Mouse (Mus musculus) stomach, embryonic 16.5 days (tissue): Measurements from ENCODE around the gene Emx1. TPM values are rescaled to one million over a fixed set of nuclear protein-coding genes. Genes with fewer than 3 reads are reported as not detected.

Experiments
- ATAC-seq: fragments of 200-750 bp; cut with Nextera tagmentation; 2 replicates; pipeline ENCODE4 v1.8.0; 2017; ENCODE audit warnings: moderate number of reproducible peaks, moderate TSS enrichment; ENCODE audit not compliant: insufficient read depth, low FRiP score
- H3K27ac ChIP-seq: fragments of 300-500 bp; sonication (generic); 2 replicates; pipeline ENCODE4 v1.5.1; 2014; ENCODE audit warnings: low read length
- H3K27me3 ChIP-seq: fragments of 300-500 bp; sonication (generic); 2 replicates; pipeline ENCODE4 v1.6.1; 2014; ENCODE audit warnings: low read length, control low read depth, mixed read lengths; ENCODE audit not compliant: control insufficient read depth, insufficient read depth
- H3K36me3 ChIP-seq: fragments of 300-500 bp; sonication (generic); 2 replicates; pipeline ENCODE4 v1.6.1; 2014; ENCODE audit warnings: low read length; ENCODE audit not compliant: control insufficient read depth, insufficient read depth
- H3K4me1 ChIP-seq: fragments of 300-500 bp; sonication (generic); 2 replicates; pipeline ENCODE4 v1.6.1; 2014; ENCODE audit warnings: low read length, control low read depth, mixed read lengths; ENCODE audit not compliant: control insufficient read depth, insufficient read depth
- H3K4me2 ChIP-seq: fragments of 300-500 bp; sonication (generic); 2 replicates; pipeline ENCODE4 v1.6.1; 2014; ENCODE audit warnings: low read depth, low read length, mixed read lengths
- H3K4me3 ChIP-seq: fragments of 300-500 bp; sonication (generic); replicated peaks from 2 replicates; pipeline ENCODE4 v1.5.1; 2014; ENCODE audit warnings: mild to moderate bottlenecking, low read length
- H3K9ac ChIP-seq: fragments of 300-500 bp; sonication (generic); 2 replicates; pipeline ENCODE4 v1.6.1; 2014; ENCODE audit warnings: low read length
- H3K9me3 ChIP-seq: fragments of 300-500 bp; sonication (generic); replicated peaks from 2 replicates; pipeline ENCODE4 v1.6.1; 2016; ENCODE audit warnings: low read length, control low read depth; ENCODE audit not compliant: control insufficient read depth
- WGBS: fragments of 180-500 bp; shearing (Covaris S2); extraction: QIAGEN DNeasy Blood & Tissue Kit; methylation state at CpG from one replicate; pipeline ENCODE4 v1.1.7; 2014; 5-methylcytosine and 5-hydroxymethylcytosine counted together
- polyA plus RNA-seq: library from polyadenylated mRNA; unstranded; fragments of >200 nt; fragmentation: Nextera tagmentation; extraction: Ambion mirVana; gene quantifications from 2 replicates; pipeline ENCODE4 v1.2.1, GENCODE M21; 2015

The Emx1 gene
- polyA plus RNA-seq, 1 experiment from 2014 or later = not detected

DNA sequence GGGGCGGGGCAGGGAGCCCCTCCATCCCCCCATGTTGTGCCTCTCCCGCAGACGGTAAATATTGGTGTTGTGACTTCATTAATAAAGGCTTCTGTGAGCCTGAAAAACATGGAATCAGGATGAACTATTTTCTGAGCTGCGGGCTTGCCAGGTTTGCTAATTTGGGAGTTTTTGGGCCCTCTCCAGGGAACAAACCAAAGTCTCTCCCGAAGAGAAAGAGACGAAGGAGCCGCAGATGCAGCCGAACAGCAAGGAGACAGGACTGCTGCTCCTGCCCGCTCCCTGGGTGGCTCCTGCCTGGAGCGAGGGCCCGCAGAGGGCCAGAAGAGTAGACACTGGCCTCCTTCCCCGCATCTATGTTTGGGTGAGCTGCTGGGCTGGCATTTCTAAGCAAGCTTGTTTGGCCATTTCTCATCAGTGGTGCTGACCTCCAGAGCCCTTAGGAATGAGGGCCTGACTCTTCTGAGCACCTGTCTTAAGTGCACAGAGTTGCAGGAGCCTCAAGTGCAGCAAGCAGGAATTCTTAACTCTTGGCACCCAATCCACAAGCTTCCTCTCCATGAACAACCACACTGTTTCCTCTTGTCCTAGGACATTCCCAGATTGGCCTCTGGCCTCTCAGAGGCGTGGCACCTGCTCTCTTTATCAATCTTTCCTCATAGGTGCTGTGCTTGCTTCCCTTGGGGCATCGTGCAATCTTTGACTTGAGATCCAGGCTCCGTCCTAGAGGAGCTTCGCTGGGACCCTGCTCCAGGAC, 19.1 kb downstream of the Emx1 start:
- Histone ChIP-seq H3K9me3 (no peaks in the 10 kb centered on the region), H3K36me3 (no peaks in the 10 kb centered on the region), H3K27me3 (no peaks in the 10 kb centered on the region), H3K4me1 (0 out of 2 replicates have a peak, but pooled peaks cover 4% of the 10 kb centered on the region), H3K4me2 (no peak overlapping the region), H3K9ac (no peak overlapping the region), H3K27ac (no peak overlapping the region), H3K4me3 (no peak overlapping the region)
- no peak for ATAC-seq
- 42% methylated on average over 16 of the region's 16 CpGs for WGBS

DNA sequence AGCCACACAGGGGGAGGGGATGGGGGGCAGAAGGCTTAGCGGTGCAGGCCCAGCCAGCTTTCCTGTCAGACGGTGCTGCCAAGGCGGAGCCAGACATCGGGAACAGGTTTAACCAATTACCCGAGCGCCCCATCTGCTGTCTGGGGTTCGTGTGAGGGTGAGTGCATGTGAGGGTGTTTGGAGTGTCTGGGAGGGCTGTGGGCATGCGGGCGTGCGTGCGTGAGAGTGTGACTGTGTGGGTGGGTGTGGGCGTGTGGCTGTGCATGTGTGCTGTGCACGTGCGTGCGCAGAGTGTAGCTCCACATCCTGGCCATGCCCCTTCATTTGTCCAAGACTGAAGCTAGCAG, 19.7 kb downstream of the Emx1 start:
- Histone ChIP-seq H3K9ac (no peak overlapping the region), H3K27ac (no peak overlapping the region), H3K4me2 (no peak overlapping the region), H3K27me3 (no peaks in the 10 kb centered on the region), H3K4me1 (0 out of 2 replicates have a peak, but pooled peaks cover 4% of the 10 kb centered on the region), H3K9me3 (no peaks in the 10 kb centered on the region), H3K36me3 (no peaks in the 10 kb centered on the region), H3K4me3 (no peak overlapping the region)
- 46% methylated on average over 15 of the region's 15 CpGs for WGBS
- no peak for ATAC-seq

DNA sequence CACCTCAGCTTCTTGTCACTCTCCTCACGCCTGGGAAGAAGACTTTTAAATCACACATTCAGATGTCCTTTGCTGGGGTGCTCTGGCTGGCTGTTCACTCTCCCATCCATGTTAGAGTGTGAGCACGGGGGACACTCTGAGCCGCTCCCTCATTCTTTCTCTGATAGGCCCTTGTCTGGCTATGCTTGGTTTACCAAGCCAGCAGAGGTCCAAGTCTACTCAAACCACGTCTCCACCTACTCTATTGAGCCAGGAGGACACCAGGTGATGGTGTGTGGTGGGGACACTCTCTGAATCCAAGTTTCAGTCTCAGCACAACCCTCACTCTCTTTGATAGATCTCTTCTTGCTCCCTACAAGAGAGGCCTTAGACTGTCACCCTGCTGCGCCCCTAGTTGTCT, 20.1 kb downstream of the Emx1 start:
- H3K36me3 ChIP-seq = no peaks in the 10 kb centered on the region
- H3K9ac ChIP-seq = no peak overlapping the region
- H3K4me2 ChIP-seq = no peak overlapping the region
- H3K27me3 ChIP-seq = no peaks in the 10 kb centered on the region
- no peaks in the 10 kb centered on the region for H3K9me3 ChIP-seq
- ATAC-seq = no peak
- WGBS = 67% methylated on average over 5 of the region's 5 CpGs
- no peak overlapping the region for H3K27ac ChIP-seq
- H3K4me3 ChIP-seq = no peak overlapping the region
- 0 out of 2 replicates have a peak, but pooled peaks cover 4% of the 10 kb centered on the region for H3K4me1 ChIP-seq

- WGBS = 73% methylated on average over 9 of the region's 9 CpGs
- ATAC-seq = no peak
These were observed 22.2 kb downstream of the Emx1 start for GRCm38 (mm10) chr6:85209226-85209967.

DNA sequence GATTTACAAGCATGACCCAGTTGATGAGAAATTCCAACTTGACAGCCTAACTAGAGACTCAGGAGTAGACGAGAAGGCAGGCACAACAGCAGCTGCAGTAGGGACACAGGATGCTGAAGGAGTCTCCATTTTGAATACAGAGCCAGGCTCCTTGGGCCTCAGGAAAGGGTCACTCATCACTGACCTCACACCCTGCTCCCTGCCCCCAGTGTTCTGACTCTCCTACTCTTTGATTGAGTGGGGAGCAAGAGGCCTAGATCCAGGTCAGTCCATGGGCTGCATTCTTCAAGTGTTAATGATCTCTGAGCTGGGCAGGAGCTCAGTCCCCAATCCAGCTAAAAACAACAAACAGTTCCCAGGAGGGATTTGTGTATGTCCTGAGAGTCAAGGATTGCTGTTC, 23.4 kb downstream of the Emx1 start:
- H3K4me1 ChIP-seq = 0 out of 2 replicates have a peak, but pooled peaks cover 4% of the 10 kb centered on the region
- H3K4me2 ChIP-seq = no peak overlapping the region
- no peaks in the 10 kb centered on the region for H3K27me3 ChIP-seq
- no peaks in the 10 kb centered on the region for H3K9me3 ChIP-seq
- 25% methylated on average over 1 of the region's 1 CpGs for WGBS
- no peak overlapping the region for H3K4me3 ChIP-seq
- no peak for ATAC-seq
- H3K9ac ChIP-seq = no peak overlapping the region
- no peaks in the 10 kb centered on the region for H3K36me3 ChIP-seq
- no peak overlapping the region for H3K27ac ChIP-seq

More at GRCm38 (mm10) chr6:85209226-85209967, 22.2 kb downstream of the Emx1 start:
- Histone ChIP-seq H3K9ac (no peak overlapping the region), H3K4me1 (0 out of 2 replicates have a peak, but pooled peaks cover 4% of the 10 kb centered on the region), H3K9me3 (no peaks in the 10 kb centered on the region), H3K4me2 (no peak overlapping the region), H3K36me3 (no peaks in the 10 kb centered on the region), H3K27me3 (no peaks in the 10 kb centered on the region), H3K4me3 (no peak overlapping the region), H3K27ac (no peak overlapping the region)

GRCm38 (mm10) chr6:85218251-85218650, 31.0 kb downstream of the Emx1 start:
- H3K4me2 ChIP-seq = no peak overlapping the region
- WGBS = 62% methylated on average over 4 of the region's 4 CpGs
- no peak for ATAC-seq
- no peak overlapping the region for H3K27ac ChIP-seq
- peaks cover 7% of the 10 kb centered on the region; the same call in 1 of the 2 replicates for H3K4me1 ChIP-seq
- no peak overlapping the region for H3K4me3 ChIP-seq
- no peak overlapping the region for H3K9ac ChIP-seq
- H3K36me3 ChIP-seq = no peaks in the 10 kb centered on the region
- H3K27me3 ChIP-seq = no peaks in the 10 kb centered on the region
- H3K9me3 ChIP-seq = no peaks in the 10 kb centered on the region

- Histone ChIP-seq H3K9ac (no peak overlapping the region), H3K4me1 (peaks cover 7% of the 10 kb centered on the region; the same call in 1 of the 2 replicates), H3K9me3 (no peaks in the 10 kb centered on the region), H3K4me3 (no peak overlapping the region), H3K27ac (no peak overlapping the region), H3K36me3 (no peaks in the 10 kb centered on the region), H3K27me3 (no peaks in the 10 kb centered on the region), H3K4me2 (no peak overlapping the region)
- no peak for ATAC-seq
- WGBS = 42% methylated on average over 5 of the region's 5 CpGs
These were observed 31.6 kb downstream of the Emx1 start for GRCm38 (mm10) chr6:85218684-85219445.

DNA sequence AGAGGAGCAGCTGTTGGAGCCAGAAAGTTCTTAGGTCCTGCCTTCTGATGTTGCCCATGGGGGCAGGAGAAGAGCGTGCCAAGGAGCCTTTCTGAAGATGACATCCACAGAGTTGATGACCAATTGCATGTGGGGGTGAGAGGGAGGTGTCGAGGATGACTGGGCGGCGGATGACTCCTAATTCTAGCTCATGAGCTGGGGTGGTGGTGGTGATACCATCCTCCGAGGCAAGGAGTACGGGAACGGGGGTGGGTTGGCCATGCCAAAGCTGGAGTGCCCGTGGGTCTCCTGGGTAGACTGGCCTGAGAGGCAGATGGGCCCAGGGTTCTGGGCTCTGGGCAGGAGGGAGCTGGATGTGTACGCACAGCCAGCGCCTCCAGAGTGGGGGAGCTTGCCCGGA, 32.5 kb downstream of the Emx1 start:
- Histone ChIP-seq H3K9me3 (no peaks in the 10 kb centered on the region), H3K9ac (no peak overlapping the region), H3K4me3 (no peak overlapping the region), H3K4me2 (no peak overlapping the region), H3K27ac (no peak overlapping the region), H3K36me3 (no peaks in the 10 kb centered on the region), H3K4me1 (peaks cover 7% of the 10 kb centered on the region; the same call in 1 of the 2 replicates), H3K27me3 (no peaks in the 10 kb centered on the region)
- WGBS = 91% methylated on average over 11 of the region's 11 CpGs
- ATAC-seq = no peak
